Mouse (Mus musculus) kidney, adult 8-10 months (tissue): ENCODE data around the gene Cdr2l.
A peak's percentile ranks its signal among the peaks of the same experiment; 100 is the strongest.

Source experiments
- DNase-seq, 2 experiments: peaks; one replicate each; pipeline ENCODE4 v3.0.0; 2022

The Cdr2l gene

DNA sequence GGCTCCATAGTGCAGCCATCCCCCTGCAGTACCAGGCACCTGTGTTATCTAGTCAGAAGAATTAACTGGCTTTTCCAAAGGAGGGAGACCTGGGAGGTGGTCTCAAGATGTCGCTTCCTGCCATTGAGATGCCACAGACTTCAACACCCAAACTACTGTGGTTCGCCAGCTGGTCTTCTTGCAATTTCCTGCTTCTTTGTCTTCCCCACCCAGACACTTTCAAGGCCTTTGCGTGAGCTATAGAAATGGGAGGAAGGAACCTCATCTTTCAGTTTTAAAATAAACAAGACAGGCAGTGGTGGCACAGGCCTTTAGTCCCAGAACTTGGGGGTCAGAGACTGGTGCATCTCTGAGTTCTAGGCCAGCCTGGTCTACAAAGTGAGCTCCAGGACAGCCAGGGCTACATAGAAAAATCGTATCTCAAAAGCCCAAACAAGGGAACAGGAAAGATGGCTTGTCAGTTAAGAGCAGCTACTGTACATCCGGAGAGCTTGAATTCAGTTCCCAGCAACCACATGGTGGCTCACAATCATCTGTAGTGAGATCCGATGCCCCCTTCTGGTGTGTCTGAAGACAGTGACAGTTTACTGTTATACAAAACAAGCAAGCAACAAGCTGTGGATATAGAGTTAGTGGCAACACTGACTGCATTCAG lies 26.7 kb downstream of the Cdr2l start:
- no peak for DNase-seq

GRCm38 (mm10) chr11:115409556-115409955 lies 27.8 kb downstream of the Cdr2l start:
- DNase-seq: no peak

- peak; percentile 94 to 96 for DNase-seq
Measured at GRCm38 (mm10) chr11:115419531-115420237, 38.0 kb downstream of the Cdr2l start, which contains the start of the genes Atp5h and Kctd2. Gene Atp5h, minus strand, starts transcription at chr11:115419962. Gene Kctd2, plus strand, starts transcription at chr11:115420128.

- peak; percentile 59 to 70 for DNase-seq
Measured at GRCm38 (mm10) chr11:115420336-115421190, 38.8 kb downstream of the Cdr2l start.

DNA sequence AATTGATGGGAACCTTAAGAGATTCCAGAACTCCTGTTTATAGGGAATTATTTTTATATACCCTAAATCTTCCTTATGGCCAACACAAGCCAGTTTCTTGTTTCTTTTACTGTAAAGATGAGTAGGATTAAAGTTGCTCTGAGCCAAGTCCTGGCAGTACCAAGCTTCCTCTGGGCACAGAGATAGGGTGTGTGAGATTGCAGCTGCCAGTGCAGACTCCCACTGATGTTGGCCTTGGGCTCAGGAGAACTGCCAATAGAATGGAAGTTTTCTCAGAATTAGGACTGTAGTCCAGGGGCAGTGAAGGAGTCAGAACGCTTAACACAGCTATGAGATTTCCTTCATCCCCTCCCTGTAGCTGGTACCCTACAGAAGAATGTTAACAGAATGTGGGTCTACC lies 39.6 kb downstream of the Cdr2l start:
- DNase-seq: no peak

GRCm38 (mm10) chr11:115421972-115422371 lies 40.3 kb downstream of the Cdr2l start:
- DNase-seq: no peak

DNA sequence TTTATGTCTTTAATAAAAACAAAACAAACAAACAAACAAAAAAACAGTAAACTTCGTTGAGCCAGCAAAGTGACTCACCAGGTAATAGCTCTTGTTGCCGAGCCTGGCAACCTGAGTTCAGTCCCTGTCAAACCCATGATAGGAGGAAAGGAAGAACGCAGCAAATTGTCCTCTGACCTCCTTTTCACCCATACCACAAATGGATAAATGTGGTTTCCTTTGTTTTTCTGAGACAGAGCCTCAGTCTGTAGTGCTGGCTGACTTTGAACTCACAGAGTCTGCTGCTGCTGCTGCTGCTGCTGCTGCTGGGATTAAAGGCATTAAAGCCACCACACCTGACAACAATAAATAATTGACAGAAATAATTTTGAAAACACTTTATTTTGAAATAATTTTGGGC lies 41.4 kb downstream of the Cdr2l start:
- no peak for DNase-seq

GRCm38 (mm10) chr11:115424666-115425065 lies 43.0 kb downstream of the Cdr2l start:
- DNase-seq: no peak

DNA sequence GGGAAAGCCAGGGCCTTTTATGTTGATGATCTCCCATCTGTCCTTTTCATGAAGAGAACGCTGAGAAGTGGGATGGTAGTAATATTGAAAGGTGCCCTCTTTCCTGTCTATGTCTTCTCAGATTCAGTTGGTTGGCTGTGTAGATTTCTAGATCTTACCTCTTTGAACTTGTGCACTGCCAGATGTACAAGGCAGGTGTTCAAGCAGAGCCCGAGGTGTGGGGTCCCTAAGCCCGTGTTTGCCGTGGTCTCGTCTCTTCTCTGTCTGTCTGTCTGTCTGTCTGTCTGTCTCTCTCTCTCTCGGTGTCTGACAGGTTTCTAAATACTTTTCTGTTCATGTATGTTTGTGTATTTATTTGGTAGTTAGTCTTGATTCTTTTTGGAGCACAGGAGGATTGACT lies 44.0 kb downstream of the Cdr2l start:
- DNase-seq: no peak

GRCm38 (mm10) chr11:115427482-115428331 lies 46.0 kb downstream of the Cdr2l start:
- peak in 1 of 2 experiments; percentile 71 for DNase-seq

- no peak for DNase-seq
Measured at GRCm38 (mm10) chr11:115429307-115429706, 47.6 kb downstream of the Cdr2l start.

- DNase-seq: no peak
Measured at GRCm38 (mm10) chr11:115430561-115430960, 48.8 kb downstream of the Cdr2l start.

GRCm38 (mm10) chr11:115432814-115433213 lies 51.1 kb downstream of the Cdr2l start:
- DNase-seq: no peak

GRCm38 (mm10) chr11:115433342-115433741 lies 51.6 kb downstream of the Cdr2l start:
- no peak for DNase-seq

DNA sequence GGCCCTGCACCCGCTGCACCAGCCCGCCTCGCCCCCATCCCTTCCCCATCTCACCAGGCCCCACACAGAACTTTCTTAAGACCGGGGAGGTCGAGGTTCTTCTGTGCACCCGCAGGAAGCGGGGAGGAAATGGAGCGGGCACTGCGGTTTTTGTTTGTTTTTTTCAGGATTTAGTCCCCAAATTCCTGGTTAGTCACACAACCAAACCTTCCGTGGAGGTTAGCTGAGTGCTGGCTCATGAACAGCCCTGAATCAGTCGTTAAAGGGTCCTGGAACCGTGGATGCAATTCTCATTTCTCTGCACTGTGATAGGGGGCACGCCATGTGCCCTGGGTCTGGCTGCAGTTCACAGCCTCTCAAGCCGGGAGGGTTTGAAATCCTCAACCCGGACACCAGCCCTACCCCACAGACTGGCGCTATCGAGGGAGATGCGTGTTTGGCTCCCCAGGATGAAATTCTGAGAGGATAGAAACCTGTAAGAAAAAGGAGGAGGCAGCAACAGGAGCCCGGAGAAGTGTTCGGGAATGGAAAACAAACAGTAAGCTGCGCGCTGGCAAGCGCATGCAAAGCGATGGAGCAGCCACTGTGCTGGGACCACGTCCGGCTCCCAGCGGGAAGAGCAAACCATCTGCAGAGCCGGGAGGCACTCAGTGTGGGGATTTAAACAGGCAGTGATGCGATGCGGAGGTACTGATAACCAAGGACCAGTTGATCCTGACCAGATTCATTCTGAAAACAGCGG lies 54.1 kb downstream of the Cdr2l start:
- no peak for DNase-seq

GRCm38 (mm10) chr11:115437571-115438122 lies 55.9 kb downstream of the Cdr2l start:
- DNase-seq: no peak

- no peak for DNase-seq
Measured at GRCm38 (mm10) chr11:115439326-115439725, 57.6 kb downstream of the Cdr2l start.

DNA sequence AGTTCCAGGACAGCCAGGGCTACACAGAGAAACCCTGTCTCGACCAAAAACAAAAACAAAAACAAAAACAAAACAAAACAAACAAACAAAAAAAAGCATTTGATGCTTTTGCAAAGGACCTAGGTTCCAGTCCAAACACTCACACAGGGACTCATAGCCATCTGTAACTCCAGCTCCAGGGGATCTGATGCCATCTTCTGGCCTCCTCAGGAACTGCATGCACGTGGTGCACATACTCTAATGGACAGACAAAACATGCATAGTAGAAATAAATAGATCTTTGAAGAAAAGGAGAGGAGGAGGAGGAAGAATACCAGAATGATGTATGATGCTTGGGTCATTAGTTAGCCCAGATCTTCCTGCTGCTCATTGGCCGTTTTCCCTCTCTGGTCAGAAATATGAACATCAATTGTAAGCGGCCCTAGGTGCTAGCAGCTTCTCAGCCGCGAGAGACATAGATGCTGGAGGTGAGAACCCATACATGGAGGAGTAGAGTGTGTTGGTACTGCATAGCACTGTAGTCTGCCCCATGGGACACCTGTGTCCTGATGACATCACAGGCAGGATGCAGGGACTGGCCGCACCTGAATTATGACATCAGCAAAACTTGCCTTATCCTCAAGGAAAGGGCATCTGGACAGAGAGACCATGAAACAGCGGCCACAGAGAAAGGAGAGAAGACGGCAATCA lies 58.3 kb downstream of the Cdr2l start, which contains the start of gene Trim80:
TSS of gene Trim80 (plus strand) at position 640 of the 690 bp plus-strand sequence.
- DNase-seq: no peak

- DNase-seq: no peak
Measured at GRCm38 (mm10) chr11:115441417-115441816, 59.7 kb downstream of the Cdr2l start.
